Mouse (Mus musculus): ENCODE measurements around the gene Miip. TPM values are rescaled to one million over a fixed set of nuclear protein-coding genes. Genes with fewer than 3 reads are reported as not detected.

Miip gene
- total RNA-seq (2021) = 1 to 10 TPM; 6.9 to 8.0 TPM

- DNase-seq (ENCODE audit: low spot score) = peak; percentile 94
- intact Hi-C loops (cut with DNase I) = loop anchor here (5.0 kb wide), 1 partner anchor 69 kb away; the partner anchor contains the start of gene Plod1
These were observed at the start of gene Miip, which contains the start of gene Fv1 for GRCm38 (mm10) chr4:147868450-147869031. Gene Miip (minus strand): TSS chr4:147868816. Gene Fv1 (plus strand): TSS chr4:147868979.

- intact Hi-C loops (cut with DNase I) = no loop called here
- DNase-seq (ENCODE audit: low spot score) = no peak
These were observed 40.9 kb upstream of the Miip start for GRCm38 (mm10) chr4:147909486-147909885.

- DNase-seq (ENCODE audit: low spot score) = no peak
- intact Hi-C loops (cut with DNase I) = no loop called here
These were observed 37.6 kb upstream of the Miip start for GRCm38 (mm10) chr4:147906230-147906629.

- intact Hi-C loops (cut with DNase I) = loop anchor here (2.0 kb wide), 1 partner anchor 56 kb away; the partner anchor contains the start of gene Zfp933
- DNase-seq (ENCODE audit: low spot score) = no peak
These were observed 36.6 kb upstream of the Miip start for GRCm38 (mm10) chr4:147905090-147905659.

- peak; percentile 84 for DNase-seq (ENCODE audit: low spot score)
- intact Hi-C loops (cut with DNase I) = loop anchor here (2.0 to 5.0 kb wide), 2 partner anchors 38 to 56 kb away; partner anchors contain the start of genes 2510039O18Rik and Zfp933
These were observed 35.9 kb upstream of the Miip start, which contains the start of gene Mfn2 for GRCm38 (mm10) chr4:147904313-147905089. Gene Mfn2 (minus strand): TSS chr4:147904704.

GRCm38 (mm10) chr4:147903601-147904000 lies 35.0 kb upstream of the Miip start:
- intact Hi-C loops (cut with DNase I) = loop anchor here (5.0 kb wide), 1 partner anchor 39 kb away; the partner anchor contains the start of gene 2510039O18Rik
- DNase-seq (ENCODE audit: low spot score) = no peak

GRCm38 (mm10) chr4:147902906-147903500 lies 34.4 kb upstream of the Miip start:
- intact Hi-C loops (cut with DNase I) = loop anchor here (5.0 kb wide), 1 partner anchor 39 kb away; the partner anchor contains the start of gene 2510039O18Rik
- no peak for DNase-seq (ENCODE audit: low spot score)

GRCm38 (mm10) chr4:147900452-147900851 lies 31.8 kb upstream of the Miip start:
- DNase-seq (ENCODE audit: low spot score) = no peak
- intact Hi-C loops (cut with DNase I) = loop anchor here (5.0 kb wide), 1 partner anchor 42 kb away; the partner anchor contains the start of gene 2510039O18Rik

- intact Hi-C loops (cut with DNase I) = no loop called here
- DNase-seq (ENCODE audit: low spot score) = no peak
These were observed 28.7 kb upstream of the Miip start for GRCm38 (mm10) chr4:147897348-147897747.

- intact Hi-C loops (cut with DNase I) = no loop called here
- DNase-seq (ENCODE audit: low spot score) = no peak
These were observed 27.8 kb upstream of the Miip start for GRCm38 (mm10) chr4:147896411-147896810.

GRCm38 (mm10) chr4:147895815-147896330 lies 27.3 kb upstream of the Miip start:
- DNase-seq (ENCODE audit: low spot score) = no peak
- intact Hi-C loops (cut with DNase I) = no loop called here

GRCm38 (mm10) chr4:147890341-147890740 lies 21.7 kb upstream of the Miip start:
- intact Hi-C loops (cut with DNase I) = no loop called here
- no peak for DNase-seq (ENCODE audit: low spot score)

GRCm38 (mm10) chr4:147888237-147888636 lies 19.6 kb upstream of the Miip start:
- intact Hi-C loops (cut with DNase I) = no loop called here

GRCm38 (mm10) chr4:147887277-147887676 lies 18.7 kb upstream of the Miip start:
- no peak for DNase-seq (ENCODE audit: low spot score)
- intact Hi-C loops (cut with DNase I) = no loop called here

More at GRCm38 (mm10) chr4:147888237-147888636, 19.6 kb upstream of the Miip start:
- no peak for DNase-seq (ENCODE audit: low spot score)

- intact Hi-C loops (cut with DNase I) = no loop called here
These were observed 17.5 kb upstream of the Miip start for GRCm38 (mm10) chr4:147886158-147886557.

GRCm38 (mm10) chr4:147884138-147884537 lies 15.5 kb upstream of the Miip start:
- intact Hi-C loops (cut with DNase I) = no loop called here
- no peak for DNase-seq (ENCODE audit: low spot score)

More at GRCm38 (mm10) chr4:147886158-147886557, 17.5 kb upstream of the Miip start:
- no peak for DNase-seq (ENCODE audit: low spot score)

GRCm38 (mm10) chr4:147883041-147883440 lies 14.4 kb upstream of the Miip start:
- DNase-seq (ENCODE audit: low spot score) = no peak
- intact Hi-C loops (cut with DNase I) = no loop called here

GRCm38 (mm10) chr4:147881792-147882191 lies 13.2 kb upstream of the Miip start:
- intact Hi-C loops (cut with DNase I) = no loop called here

GRCm38 (mm10) chr4:147879865-147880264 lies 11.2 kb upstream of the Miip start:
- intact Hi-C loops (cut with DNase I) = no loop called here
- DNase-seq (ENCODE audit: low spot score) = no peak

More at GRCm38 (mm10) chr4:147881792-147882191, 13.2 kb upstream of the Miip start:
- DNase-seq (ENCODE audit: low spot score) = no peak

- intact Hi-C loops (cut with DNase I) = no loop called here
- no peak for DNase-seq (ENCODE audit: low spot score)
These were observed 10.8 kb upstream of the Miip start for GRCm38 (mm10) chr4:147879456-147879855.

Data from heart, postnatal 25 days (tissue).